Mouse (Mus musculus): ENCODE measurements around the gene Tnnt2. TPM values are rescaled to one million over a fixed set of nuclear protein-coding genes. Genes with fewer than 3 reads are reported as not detected.

Tnnt2 gene
- polyA plus RNA-seq, 1 experiment from 2014 or later = 3.2 TPM

DNA sequence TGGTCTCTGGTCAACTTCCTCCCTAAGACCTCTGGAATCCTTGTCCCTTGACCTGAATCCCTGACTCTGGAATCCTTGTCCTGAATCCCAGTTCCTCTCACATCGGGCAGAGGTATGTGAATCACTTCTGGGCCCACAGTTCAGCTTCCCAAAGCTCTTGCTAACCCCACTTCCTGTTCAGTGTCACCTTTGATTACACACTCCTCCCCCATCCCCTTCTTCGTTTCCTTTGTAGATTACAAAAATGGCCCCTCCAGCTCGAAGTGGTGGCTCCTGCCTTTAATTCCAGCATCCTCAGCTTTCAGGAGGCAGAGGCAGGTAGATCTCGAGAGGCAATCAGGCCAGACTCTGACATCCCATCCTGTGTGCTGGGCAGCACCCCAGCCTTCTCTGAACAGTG is 18.6 kb upstream of the Tnnt2 start:
- peak; percentile 50 for DNase-seq (ENCODE audit: low spot score)

DNA sequence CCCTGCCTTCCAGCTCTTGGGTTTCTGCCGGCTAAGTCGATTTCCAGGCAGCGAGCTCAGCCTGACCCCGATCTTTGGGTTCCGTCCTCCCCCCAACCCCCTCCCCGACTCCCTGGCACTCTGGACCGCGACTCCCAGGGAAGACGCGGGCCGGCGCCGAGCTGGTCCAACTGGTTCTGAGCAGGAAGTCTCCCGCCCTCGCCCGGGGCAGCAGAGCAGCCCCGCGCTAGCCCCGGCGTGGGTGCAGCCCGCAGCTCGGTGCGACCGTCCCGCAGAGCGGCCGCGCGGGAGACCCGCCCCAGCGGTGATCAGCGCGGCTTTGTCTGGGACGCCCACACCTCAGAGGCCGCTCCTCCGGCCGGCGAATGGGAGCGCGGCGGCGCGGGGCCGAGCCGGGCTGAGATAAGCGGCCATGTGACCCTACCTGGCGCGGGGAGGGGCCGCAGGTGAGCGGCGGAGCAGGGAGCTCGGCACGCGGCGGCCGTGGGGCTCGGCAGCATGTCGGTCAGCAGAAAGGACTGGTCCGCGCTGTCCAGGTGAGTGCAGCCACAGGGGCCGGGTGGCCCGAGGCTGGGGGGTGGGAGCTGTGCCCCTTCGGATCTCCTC is 17.6 kb upstream of the Tnnt2 start, which contains the start of gene Lad1:
Gene Lad1, plus strand, starts transcription at position 118 of the 606 bp plus-strand sequence.
- no peak for DNase-seq (ENCODE audit: low spot score)

DNA sequence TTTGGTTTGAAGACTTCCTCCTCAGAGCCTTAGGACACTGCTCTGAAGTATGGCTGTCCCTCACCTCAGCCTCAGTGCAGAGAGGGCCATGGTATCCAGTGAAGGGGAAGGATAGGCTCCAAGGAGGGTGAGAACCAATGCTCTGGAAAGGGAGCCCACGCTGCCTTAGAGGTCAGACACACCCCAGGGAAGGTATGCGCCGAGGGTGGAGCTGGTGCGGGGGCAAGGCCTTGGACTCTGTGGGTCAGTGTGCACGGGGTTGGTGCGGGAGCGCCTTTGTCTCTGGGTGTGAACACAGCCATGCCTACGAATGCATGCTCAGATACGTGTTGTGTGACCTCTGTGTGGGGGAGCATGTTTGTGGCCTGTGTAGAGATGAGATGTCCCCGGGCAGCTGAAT is 16.1 kb upstream of the Tnnt2 start:
- DNase-seq (ENCODE audit: low spot score) = no peak

DNA sequence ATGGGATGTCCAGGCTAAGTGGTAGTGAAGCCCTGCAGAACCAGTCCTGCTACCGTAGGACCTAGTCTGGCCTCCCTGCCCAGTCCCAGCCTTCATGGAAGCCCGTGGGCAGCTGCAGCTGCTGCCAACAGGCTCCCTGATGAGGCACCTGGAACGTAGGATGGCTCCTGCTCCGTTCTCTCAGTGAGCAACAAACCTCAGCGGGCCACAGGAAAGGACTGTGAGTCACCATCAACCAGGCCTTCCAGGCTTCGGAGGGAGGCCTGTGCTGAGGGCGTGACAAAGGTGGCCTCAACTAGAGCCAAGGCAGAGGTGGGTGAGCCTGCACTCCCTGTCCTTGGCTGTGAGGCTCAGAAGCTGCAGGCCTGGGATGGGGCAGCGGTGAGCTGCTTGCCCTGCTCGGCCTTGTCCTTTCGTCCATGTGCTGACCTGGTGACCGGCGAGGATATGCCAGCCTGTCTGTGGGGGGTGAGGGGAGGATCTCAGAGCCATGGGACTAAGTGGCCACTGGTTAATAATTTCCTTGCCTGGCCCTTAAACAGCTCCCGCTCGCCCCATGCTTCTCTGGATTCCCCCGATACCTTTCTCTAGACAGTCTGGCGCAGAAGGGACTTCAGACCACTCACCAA is 15.3 kb upstream of the Tnnt2 start:
- DNase-seq (ENCODE audit: low spot score) = no peak

DNA sequence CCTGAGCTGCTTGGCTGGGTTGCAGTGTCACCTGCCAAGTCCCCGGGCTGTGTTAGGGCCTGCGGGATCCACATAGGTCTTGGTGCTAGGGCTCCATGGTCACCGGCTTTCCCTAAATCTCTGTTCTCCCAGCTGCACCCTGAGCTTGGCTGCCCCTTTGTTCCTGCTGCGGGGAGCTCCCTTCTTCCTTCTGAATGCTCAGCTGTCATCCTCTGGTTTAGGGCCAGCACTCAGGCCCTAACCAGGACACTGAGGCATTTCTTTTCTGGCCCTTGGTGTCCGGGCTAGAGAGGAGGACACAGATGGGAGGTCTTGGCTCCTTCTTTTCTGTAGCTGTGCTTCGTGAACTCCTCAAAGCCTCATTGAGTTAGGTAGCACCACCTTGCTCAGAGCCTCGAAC is 14.4 kb upstream of the Tnnt2 start:
- DNase-seq (ENCODE audit: low spot score) = no peak

DNA sequence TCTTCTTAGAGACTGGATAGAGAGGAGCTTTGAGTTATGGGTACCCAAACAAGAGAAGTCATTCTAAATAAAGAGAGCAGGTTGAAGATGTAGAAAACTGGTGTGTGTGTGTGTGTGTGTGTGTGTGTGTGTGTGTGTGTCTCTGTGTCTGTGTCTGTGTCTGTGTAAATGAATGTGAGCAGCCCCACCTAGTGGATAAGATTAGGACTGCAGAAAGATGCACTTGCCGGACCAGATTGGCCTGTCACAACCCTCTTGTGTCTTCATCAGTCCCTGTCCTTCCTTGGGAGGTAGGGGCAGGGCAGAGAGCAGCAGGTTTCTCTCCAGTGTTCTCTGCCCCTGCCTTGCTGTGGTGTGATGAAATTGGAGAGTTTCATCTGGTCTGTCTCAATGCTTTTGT is 7.2 kb upstream of the Tnnt2 start:
- DNase-seq (ENCODE audit: low spot score) = peak; percentile 74

DNA sequence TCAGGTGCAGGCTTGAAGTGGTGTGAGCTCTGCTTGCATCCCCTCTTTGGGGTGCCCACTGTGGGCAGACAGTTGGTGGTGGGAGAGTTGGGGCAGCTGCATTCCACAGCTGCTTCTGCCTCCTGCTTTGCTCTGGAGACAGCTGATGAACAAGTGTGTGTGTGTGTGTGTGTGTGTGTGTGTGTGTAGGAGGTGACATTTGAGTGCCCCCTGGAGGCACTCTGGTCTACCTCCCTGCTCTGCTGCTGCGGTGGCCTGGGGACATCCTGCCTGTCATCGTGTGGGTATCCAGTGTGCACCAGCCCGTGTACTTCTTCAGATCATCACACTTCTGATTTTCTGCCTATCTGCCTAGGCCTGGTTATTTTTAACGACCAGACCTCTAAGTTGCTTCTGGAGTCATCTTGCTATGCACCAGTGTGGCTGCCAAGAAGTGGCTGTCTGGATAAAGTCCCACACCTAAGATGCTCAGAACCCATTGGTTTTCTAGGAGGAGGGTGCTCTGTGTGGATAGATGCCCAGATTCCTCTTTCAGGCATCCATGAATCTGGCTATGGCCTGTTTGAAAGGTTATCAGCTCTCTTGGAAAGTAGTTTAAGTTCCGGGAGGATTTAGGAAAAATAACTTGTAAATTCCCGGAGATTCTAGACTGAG is 1.8 kb upstream of the Tnnt2 start:
- DNase-seq (ENCODE audit: low spot score) = peak; percentile 72

DNA sequence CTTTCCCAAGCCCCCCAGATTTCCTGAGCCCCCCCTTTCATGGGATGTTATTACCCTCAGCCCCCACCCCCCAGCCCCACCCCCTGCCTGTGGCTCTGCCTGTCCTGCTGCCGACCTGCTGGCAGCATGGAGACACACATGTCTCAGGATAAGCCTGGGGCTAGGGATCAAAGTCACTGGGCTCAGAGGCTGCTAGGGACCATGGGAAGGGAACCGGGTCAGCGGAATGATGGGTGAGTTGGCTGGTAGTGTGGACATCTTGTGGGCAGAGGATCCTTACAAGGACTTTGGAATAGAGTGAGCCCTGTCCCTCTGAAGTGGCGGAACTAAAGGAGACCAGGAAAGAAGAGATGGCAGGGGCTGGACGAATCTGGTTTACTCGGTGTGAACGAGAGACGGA is 1.2 kb upstream of the Tnnt2 start:
- no peak for DNase-seq (ENCODE audit: low spot score)

DNA sequence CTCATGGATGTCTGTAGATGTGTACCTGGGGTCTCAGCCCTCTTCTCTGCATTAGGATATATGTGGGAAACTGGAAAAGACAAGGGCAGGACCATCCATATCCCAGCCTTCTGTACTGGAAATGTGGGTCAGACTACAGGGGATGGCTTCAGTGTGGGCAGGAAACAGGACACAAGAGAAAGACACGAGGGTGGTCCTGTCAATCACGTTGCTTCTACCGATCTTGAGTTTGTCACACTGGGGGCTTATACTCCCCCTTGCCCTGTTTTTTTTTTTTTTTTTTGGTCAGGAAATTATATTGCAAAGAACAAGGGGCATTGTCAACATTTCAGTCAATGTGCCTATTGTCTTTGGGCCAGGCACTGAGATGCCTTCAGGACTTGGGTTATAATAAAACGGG is 2.5 kb downstream of the Tnnt2 start:
- DNase-seq (ENCODE audit: low spot score) = no peak

DNA sequence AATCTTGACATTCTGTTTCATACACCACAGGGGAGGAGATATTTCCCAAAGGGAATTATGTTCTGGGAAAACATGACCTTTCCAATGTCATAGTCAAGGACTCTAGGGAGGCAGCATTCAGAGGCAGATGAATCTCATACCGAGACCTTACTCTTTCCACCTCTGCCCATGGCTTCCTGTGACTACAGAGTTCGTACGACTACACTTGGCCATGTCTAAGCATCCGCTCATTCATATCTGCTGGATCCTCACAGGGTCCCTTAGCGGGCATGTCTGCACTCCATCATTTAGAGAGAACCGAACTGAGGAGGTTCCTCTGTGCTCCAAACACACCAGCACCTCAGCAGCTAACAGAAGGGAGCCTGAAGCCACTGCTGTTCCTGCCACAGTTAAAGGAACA is 2.9 kb downstream of the Tnnt2 start:
- no peak for DNase-seq (ENCODE audit: low spot score)

DNA sequence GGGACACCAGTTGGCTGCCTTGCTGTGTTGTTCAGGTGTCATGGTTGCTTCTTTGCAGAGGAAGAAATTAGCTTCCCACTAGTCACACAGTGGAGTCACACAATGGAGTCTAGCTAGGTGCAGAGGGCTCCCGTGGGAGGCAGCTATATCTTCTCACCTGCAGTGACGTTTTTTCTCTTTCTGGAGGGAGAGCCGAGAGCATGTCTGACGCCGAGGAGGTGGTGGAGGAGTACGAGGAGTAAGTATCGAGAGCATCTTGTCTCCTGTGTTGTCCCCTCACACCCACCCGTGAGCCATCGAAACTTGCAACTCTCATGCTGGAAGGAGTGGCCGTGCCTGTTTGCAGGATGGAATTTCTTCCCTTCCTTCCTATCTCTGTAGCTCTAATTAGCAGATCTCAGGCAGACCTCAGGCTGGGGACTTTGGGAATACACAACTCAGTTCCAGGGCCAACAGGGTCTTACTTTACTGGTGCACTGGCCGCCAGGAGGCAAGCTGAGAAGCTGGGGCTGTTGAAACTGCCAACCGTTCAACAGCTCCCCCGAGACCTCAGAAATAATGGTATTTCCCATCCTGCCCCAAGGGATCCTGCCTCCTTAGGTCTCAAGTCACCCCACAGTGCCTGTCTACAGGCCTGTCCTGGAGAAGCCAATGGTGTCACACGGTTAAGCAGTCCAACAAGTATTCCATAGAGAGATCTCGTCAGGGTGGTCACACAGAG is 4.7 kb downstream of the Tnnt2 start:
- DNase-seq (ENCODE audit: low spot score) = no peak

DNA sequence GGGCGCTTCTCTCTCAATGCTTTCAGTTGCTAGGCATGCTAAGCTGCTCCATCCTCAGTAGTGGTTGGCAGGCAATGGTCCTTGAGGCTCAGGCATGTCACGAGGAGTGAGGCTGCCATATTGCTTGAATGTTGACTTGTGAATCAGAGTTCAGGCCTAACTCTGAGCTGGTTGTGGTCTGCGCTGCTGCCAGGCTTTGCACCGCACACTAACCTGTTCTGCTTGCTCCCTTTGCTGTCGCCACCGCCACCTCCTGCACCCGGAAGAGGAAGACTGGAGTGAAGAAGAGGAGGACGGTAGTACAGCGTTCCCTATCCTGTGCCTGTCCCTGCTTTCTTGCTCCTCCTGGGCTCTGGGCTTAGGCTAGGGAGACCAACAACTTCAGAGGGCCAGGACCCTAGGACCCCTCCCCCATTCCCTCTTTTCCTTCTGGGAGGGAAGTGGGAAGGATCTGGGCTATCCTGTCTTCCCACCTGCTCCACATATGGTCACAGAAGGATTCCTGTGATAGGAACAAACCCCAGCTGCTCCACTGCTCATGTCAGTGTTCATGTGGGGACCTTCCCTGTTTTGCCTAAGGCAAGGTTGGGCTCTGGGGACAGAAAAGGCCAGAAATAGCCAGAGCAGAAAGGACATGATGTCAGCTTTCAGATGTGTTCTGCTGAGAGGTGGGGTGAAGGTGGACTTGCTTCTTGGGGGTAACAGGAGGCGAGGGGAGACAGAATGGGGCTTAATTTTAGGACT is 7.5 kb downstream of the Tnnt2 start:
- no peak for DNase-seq (ENCODE audit: low spot score)

DNA sequence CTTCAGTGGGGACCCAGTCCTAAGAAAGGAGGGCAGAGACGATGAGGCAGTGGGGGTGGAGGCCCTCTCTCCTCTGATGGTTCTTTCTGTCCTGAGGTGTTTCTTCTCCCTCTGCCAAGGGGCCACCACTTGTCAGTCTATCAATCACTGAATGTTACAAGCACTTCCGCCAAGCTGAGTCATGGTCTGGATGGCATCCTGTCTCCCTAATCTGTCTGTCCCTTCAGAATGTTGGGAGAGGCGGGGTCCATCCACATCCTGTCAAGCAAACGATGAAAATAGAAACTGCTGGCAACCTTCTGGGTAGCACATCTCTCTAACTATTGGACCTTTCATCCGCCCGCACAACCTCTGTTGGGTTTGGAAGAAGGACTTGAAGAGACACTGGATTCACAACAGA is 8.3 kb downstream of the Tnnt2 start:
- no peak for DNase-seq (ENCODE audit: low spot score)

DNA sequence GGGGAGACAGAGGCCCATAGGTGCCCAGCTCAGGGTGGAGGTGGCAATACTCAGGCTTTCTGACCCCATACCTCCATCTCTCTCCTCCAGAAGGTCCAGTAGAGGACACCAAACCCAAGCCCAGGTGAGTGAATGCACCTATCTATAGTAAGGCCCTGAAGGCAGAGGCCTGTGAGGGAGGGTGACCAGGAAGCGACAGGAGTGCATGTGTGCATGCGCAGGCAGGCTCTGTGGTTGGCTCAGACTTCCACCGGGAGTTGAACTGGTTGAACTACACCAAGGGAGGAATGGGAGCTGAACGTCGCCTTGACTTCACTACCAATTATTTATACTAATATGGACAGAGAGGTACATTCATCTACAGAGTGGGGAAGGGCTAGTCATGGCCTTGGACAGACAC is 10.5 kb downstream of the Tnnt2 start:
- DNase-seq (ENCODE audit: low spot score) = no peak

DNA sequence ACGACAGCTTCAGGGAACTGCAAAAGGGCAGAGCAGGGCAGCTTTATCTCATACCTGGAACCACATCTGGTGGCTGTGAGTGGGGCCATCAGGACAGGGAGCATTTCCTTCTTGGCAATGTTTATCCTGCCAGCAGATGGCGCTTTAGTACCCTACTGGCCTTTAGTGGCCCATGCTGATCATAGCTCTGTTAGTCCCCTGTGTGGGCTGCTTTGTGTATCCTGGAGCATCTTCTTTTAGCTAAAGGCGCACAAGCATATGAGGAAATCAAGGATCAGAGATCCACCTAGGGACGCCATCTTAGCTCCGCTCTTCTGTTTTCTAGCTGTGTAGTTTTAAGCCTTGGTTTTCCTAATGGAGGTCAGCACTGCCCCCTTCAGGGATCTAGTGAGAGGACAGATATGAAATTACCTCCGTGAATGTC is 11.0 kb downstream of the Tnnt2 start:
- peak; percentile 72 for DNase-seq (ENCODE audit: low spot score)

DNA sequence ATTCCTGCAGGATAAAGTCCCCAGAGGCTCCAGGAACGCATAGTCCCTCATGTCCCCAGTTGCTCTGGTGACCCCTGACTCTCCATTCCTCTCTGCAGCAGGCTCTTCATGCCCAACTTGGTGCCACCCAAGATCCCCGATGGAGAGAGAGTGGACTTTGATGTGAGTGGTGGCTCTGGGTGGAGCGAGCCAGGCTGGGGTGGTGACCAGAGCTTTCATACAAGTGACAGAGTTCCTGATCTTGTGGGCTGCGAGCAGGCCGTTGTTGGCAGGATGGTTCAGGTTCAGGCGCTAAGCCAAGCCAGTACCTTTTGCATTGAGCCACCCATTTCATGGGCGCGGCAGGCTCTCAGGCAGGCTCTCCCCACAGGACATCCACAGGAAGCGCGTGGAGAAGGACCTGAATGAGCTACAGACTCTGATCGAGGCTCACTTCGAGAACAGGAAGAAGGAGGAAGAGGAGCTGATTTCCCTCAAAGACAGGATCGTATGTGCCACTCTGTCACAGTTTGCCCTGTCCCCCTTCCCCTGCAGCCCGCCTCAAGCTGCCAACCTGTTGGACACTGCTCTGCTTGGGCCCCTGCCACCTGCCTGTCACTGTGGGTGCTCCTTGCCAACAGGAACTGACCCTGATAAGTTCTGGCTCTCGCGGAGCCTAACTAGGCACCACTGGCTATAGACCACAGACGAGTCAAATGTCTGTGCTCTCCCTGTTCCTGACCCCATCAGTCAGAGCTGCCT is 11.6 kb downstream of the Tnnt2 start:
- no peak for DNase-seq (ENCODE audit: low spot score)

DNA sequence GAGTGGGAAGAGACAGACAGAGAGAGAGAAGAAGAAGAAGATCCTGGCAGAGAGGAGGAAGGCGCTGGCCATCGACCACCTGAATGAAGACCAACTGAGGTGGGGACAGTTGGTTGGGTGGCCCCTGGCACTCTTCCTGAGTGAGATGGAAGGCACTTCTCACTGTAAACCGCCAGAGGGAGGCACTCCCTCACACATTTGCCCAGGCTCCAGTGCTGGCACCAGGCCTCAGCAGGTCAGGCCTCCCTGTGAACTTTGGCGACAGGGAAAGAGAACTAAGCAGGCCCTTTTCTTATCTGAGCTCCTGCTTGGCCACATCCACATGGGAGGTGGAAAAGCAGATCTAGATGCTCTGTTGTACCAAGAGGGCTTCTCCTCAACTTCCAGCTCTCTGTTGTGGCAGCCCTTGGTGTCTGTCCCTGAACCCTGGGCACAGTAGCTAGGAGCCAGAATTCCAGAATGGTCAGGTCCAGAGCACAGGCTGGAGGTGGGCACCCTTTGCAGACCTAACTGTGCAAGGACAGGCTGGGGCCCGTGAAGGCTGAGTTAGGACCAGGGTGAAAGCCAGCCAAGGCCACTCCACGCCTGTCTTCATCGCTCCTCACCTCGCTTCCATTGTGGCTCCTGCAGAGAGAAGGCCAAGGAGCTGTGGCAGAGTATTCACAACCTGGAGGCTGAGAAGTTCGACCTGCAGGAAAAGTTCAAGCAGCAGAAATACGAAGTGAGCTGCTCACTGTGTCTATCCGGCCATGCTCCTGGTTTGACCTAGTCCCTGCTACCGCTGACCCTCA is 14.8 kb downstream of the Tnnt2 start:
- peak; percentile 21 for DNase-seq (ENCODE audit: low spot score)

DNA sequence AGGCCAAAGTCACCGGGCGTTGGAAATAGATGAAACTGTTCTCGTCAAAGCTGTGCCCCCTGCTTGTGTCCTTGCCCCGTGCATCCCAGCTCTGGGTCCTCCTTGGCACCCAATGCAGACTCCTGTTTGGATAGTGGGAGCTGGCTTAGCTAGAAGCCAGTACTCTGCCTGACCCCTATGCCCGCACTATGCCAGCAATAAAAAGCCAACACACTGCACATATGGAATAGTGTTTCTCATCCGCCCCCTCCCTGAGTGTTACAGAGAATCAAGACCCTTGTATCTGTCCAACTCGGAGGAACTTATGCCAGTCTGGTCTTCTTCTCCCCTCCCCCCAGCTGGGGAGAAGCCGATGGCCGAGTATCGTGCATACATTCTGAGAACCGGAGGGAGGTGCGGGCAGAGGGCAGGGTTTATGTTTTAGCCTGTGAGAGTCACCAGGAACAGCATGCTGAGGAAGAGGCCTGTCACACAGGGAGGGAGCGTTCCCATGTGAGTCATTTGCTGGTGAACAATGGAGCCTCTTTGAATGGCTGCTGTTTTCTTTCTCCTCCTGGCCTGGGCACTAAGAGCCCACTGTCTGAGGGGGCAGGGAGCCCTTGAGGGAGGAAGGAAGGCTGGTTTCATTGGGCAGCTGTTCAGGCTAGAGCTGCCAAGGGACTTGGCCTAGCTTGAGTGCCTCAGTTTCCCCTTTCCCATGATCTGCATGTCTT is 16.0 kb downstream of the Tnnt2 start:
- DNase-seq (ENCODE audit: low spot score) = no peak

DNA sequence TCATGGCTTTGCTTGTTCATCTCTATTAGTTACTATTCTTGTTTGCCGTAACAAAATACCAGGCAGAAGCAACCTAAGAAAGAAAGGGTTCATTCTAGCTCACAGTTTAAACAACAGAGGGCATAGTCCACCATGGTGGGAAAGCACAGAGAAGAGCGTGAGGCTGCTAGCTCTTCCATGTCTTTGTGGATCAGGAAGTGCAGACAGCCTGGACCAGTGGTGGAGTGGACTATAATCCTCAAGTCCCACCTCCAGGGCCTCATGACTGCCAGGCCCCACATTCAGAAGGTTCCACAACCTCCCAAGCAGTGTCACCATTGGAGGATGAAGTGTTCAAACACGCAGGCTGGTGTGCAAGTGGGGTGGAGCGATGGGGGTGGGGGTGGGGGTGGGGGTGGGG is 17.0 kb downstream of the Tnnt2 start:
- no peak for DNase-seq (ENCODE audit: low spot score)
